Mouse (Mus musculus) heart, adult 9 months (tissue): ENCODE measurements around the gene Slc25a38.
"Not testable (repeated sequence)": the region's sequence is repeated elsewhere in the genome, so short reads cannot be mapped to it uniquely, and the experiment has no call there.

Experiments
- DNase-seq, 2 experiments: peaks; one replicate each; pipeline ENCODE4 v3.0.0; 2022; ENCODE audit warnings: low spot score in 2 of 2

Gene Slc25a38

DNA sequence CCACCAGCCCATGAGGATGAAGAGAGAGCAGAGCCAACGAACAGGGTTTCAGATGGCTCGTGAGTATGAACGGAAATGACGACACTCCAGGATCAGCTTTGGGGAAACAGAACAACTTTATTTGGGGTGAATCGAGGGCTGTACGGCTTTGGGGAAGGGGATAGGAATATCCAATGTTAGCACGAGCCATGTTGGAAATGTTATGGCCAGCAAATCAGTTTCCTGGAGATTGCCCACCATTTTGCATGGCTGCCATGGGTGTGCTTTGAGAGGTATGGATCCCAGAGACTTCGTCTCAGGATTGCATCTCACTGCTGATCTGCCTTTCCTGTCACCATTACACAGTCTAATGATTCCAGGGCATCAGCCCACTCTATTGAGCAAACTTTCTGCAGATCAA, 10.9 kb upstream of the Slc25a38 start:
- DNase-seq = no peak

DNA sequence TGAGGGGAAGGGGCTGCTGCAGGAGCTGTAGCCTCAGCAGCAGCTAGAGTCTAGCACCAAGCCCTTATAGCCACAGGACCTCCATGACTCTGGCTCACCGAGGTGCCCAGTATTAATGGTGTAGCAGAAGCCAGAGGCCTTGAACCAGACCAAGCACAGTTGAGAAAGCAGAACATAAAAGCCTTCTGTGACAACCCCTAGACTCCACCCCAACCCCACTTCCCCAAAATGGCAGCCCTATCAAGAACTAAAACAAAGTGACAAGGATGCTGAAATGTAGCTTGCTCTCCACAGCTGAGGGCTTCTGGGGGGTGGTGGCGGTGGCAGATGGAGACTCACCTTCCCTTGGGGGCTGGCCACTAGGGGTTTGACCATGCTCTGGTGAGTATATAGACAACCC, 9.0 kb upstream of the Slc25a38 start:
- no peak for DNase-seq

DNA sequence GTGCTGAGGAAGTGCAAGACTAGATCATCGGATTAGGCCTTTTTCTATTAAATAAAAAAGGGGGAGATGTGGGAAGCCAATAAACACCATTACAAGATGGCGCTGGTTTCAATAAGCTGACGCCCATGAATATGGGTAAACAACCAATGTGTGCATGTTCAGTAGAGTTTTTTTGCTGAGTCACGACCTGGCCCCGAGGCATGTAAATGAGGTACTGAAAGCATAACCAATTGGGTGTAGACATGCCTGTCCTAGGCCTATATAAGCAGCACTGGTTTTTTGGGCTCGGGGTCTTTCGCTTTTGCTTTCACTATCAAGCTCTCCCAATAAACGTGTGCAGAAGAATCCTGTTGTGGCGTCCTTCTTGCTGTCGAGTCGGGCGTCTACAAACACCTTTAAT, 1.2 kb upstream of the Slc25a38 start:
- DNase-seq = not testable (repeated sequence)

DNA sequence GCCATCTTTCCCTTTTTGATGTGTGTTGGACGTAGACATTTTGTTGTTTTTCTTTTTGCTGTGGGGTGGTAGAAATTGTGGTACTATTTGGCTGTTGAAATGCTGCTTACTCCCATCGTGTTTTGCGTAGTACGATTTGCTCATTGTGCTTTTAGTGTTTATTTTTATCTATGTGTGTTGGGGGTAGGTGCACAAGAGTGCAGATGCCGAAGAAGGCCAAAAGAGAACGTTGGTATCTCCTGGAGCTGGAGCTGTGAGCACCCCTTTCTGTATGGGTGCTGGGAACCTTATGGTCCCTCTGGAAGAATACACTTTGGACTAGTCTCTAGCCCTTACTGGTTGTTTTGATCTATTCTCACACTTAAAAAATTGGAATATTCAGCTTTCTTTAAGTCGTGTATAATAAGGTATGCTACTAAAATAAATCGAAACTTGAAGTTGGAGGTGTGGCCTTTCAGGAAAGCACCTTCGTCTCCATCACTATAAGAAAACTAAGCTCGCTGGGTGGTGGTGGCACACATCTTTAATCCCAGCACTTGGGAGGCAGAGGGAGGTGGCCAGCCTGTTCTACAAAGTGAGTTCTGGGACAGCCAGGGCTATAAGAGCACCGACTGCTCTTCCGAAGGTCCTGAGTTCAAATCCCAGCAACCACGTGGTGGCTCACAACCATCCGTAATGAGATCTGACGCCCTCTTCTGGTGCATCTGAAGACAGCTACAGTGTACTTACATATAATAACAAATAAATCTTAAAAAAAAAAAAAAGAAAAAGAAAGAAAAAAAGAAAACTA, 1.2 kb downstream of the Slc25a38 start:
- no peak for DNase-seq

DNA sequence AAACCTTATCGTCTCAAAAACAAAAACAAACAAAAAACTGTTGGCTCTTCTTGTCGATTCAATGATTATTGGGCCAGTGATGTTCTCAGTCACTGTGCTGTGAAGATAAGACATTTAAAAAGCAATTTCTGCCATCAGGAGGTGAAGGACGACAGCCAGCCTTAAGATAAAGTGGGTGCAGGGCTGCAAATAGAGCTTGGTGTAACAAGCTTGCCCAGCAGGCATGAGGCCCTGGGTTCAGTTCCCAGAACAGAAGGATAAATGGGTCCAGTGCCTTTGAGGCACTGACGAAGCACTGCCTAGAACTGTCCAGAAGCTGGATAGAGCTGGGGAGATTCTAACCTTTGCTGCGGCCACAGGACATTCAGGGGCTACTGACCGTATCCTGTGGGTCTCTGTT, 2.3 kb downstream of the Slc25a38 start:
- DNase-seq = no peak

DNA sequence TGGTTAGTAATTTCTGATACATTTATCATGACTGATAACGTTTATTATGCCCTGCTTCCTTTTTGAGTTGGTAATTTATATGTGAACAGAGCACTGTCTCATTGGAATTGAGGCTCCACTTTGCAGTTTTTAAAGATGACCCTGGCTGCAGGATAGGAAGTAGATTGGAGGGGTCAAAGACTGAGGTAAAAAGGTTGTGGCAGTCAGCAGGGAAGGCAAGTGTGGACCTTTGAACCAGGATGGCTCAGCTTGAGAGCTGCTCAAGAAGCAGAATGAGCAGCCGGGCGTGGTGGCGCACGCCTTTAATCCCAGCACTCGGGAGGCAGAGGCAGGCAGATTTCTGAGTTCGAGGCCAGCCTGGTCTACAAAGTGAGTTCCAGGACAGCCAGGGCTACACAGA, 3.3 kb downstream of the Slc25a38 start:
- no peak for DNase-seq

DNA sequence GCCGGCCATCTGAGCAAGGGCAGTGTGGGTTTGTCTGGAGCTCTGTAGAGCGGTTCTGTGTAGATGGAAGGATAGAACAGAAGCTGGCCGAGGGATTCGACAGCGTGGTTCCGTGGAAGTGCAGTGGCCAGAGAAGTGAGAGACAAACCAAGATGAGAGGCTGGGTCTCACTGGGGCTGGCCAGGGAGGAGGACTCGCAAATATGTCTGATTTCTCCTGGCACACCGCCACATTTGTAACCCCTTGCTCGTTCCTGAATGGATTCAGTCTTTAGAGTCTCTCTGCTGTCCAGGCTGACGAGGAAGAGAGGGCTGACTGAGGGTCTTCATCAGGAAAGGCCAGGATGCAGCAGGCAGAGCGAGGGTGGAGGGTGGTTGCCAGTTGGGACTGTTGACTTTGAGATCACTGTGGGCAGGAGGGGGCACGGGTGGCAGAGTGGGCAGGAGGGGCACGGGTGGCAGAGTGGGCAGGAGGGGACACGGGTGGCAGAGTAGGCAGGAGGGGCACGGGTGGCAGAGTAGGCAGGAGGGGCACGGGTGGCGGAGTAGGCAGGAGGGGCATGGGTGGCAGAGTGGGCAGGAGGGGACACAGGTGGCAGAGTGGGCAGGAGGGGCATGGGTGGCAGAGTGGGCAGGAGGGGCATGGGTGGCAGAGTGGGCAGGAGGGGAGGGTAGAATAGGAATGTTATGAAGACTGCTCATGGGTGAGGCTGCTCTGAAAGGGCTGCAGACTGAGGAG, 4.0 kb downstream of the Slc25a38 start:
- DNase-seq = no peak

DNA sequence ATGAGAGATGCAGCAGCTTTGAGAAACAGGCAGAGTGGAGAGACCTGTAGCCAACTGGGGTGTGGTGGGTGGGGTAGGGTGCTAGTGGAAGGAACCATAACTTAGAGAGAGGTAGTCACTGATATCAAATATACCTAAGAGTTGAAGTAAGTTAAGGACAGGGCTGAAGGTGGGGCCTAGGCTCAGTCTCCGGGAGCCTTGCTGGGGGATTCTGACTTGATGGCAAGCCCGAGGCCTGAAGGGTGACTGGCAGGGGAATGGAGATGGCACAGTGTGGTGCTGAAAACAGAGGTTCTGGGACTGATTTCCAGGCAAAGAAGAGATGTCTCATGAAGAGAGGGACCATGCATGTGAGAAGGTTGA, 4.6 kb downstream of the Slc25a38 start:
- DNase-seq = no peak

DNA sequence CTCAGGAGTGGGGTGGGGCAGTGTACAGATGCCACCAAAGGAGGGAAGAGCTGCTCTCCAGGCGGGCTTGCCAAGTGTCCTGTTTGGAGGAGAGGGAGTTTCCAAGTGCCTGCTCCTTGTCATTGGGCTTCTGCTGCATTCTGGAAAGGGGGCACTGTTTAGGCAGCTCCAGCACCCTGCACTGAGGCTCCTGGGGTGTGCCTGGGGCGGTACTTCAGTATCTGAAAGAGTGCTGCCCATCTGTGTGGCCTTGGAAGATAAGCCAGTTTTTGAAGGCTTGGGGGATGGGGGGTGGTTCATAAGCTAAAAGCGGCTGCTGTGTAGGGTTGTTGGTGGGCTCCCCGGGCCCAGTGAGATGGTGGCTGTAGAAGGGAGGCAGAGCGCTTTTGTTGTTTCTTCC, 5.4 kb downstream of the Slc25a38 start:
- no peak for DNase-seq

DNA sequence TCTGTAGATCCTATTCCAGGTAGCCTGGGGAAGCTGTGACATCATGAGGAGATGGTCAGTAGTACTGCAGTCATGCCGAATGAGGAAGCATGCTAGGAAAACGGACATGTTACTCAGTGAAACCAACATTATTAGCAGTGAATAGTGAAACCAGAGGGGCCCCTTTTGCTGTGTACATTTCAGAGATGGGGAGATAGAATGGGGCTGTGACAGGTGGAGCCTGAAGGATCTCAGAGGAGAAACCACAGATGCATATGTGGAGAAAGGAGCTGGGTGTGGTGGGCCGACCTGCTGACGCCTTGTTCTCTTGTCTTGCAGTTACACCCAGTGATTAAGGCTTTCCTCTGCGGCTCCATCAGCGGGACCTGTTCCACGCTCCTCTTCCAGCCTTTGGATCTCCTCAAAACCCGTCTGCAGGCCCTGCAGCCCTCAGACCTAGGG, 6.0 kb downstream of the Slc25a38 start:
- DNase-seq = no peak

DNA sequence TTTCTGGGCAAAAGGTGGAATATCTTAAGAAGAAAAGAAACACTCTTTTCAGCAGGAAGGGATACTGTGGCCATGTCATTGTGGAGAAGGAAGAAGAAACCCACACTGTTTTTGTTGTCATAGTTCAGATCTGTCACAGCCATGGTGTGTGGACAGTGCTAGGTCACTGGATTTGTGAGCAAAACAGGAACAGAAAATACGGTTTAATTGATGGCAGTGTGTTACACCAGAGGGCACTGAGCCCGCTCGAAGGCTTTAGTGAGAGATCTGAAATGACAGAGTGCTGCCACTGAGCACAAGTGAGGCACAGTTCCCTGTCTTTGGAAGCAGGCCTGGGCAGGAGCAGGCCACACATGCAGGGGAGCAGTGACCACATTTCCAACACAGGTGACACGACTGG, 8.0 kb downstream of the Slc25a38 start:
- DNase-seq = no peak

DNA sequence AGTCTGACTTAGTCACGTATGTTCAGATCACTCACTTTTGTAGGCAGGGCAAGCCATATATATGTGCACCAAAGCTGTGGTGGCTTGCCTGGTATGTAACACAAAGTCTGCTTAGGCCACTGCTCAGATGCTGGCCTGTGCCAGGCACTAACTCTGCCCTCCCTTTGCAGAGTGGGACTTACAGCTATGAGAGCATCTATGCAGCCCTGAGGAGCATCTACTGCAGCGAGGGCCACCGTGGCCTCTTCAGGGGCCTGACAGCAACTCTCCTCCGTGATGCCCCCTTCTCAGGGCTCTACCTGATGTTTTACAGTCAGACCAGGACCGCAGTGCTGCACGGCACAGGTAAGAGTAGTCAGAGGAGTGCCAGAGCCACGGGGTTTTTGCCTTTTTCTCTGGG, 10.3 kb downstream of the Slc25a38 start:
- no peak for DNase-seq

DNA sequence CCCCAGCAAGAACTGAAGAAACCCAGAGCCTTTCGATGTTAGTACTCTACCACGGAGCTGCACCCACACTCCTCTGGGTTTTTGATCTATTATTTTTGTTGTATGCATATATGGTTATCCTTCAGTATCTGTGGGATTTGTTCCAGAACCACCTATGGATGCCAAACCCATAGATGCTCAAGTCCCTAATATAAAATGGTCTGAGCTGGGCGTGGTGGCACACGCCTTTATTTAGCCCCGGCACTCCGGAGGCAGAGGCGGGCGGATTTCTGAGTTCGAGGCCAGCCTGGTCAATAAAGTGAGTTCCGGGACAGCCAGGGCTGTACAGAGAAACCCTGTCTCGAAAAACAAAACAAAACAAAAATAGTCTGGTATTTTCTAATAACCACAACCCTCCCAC, 16.7 kb downstream of the Slc25a38 start:
- DNase-seq = no peak

DNA sequence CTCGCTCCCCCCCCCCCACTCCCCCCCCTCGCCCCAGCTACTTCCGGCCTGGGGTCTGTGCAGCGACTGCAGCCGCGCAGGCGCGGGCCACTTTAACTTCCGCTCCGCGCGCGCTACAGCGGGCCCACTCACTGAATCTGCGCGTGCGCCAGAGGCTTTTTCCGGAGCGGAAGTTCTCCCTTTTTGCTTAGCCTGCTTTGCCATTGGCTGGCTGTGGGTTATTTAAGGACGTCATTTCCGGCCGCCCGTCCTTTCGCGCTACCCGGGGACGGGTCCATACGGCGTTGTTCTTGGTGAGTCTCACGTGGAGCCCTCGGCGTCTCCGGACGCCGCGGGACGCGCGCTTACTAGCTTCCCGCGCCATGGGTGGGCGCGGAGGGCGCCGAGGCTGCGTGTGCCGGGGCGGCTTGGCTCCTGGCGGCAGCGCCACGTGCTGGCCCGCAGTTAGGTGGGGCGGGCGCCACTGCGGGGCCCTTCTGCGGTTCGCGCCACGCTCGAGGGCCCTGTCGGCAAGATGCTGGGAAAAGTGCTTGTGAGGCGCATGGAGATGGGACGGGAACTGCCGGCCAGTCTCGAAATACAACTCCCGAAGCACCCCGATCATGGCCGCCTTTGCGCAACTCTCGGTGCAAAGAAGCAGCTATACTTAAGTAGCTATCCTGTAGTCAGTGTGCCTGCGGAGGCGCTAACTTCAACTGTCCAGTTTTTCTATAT, 17.5 kb downstream of the Slc25a38 start, which contains the start of gene Rpsa:
Gene Rpsa, plus strand, starts transcription at position 152 of the 714 bp plus-strand sequence.
- DNase-seq = peak; percentile 95 to 97

DNA sequence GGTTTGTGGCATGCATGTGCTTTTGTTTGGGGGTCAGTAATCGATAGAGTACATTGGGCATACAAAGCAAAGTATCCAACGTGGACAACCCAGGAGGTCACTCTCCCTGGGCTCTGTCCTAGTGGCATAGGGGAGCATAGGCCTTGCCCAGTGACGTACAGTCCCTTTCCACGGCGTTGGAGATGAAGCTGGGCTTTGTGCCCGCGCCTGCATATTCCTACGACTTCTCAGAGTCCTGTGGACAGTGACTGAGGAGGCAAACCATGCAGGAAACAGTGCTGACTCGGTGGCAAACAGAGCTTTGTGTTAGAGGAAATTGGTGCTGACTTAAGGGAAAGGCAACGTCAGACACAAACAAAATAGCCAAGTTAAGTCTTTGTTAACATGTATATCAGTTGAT, 19.1 kb downstream of the Slc25a38 start:
- DNase-seq = no peak

DNA sequence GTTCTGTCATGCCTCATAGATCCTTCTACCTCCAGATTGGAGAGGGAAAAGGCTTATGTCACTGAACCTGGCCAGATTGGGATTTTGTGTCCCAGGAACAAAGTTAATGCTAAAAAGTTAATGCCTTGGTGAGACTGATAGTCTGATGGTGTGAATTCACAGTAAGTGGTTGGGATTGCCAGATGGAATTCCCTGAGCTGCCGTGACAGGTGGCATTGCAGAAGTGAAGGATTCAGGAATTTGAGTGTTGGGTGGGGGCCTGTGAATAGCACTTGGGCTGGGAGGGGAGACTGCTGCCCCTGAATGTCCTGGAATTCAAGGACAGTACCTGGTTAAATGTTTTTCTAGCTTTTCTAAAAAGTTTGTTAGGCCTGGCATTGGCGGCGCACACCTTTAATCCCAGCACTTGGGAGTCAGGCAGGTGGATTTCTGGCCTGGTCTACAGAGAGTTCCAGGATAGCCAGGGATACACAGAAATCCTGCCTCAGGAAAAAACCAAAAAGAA, 21.7 kb downstream of the Slc25a38 start:
- DNase-seq = no peak

DNA sequence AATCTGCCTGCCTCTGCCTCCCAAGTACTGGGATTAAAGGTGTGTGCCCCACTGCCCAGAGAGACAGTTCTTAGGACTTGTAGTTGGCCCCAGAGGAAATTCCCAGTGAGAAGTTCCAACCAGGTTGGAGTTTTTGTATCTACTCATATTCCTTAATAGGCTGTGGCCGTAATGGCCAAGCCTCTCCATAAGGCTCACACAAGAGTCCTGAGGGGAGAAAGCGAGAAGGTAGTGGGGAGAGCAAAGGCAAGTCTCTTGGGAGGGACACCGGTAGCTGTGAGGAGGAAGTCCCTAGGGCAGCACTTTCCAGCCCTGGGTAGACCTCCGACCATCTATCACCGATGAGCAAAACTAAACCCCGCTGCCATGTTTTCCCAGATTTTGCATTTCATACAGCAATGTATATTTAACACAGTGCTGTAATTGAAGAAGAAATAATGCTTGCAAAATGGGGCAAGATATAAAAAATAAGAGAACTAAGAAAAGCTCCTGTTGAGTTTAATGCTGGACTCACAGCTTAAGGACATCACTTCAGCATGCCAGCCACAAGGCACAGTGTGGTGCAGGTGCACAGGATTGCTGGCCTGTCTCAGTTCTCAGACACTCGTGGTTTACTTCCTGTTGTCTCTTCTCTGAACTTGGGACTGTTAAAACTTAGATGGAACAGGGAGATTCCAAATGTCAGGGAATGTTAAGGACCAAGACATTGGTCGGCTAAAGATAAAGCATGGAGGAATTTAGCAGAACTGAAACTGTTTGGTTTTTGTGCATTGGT, 23.0 kb downstream of the Slc25a38 start:
- DNase-seq = no peak

DNA sequence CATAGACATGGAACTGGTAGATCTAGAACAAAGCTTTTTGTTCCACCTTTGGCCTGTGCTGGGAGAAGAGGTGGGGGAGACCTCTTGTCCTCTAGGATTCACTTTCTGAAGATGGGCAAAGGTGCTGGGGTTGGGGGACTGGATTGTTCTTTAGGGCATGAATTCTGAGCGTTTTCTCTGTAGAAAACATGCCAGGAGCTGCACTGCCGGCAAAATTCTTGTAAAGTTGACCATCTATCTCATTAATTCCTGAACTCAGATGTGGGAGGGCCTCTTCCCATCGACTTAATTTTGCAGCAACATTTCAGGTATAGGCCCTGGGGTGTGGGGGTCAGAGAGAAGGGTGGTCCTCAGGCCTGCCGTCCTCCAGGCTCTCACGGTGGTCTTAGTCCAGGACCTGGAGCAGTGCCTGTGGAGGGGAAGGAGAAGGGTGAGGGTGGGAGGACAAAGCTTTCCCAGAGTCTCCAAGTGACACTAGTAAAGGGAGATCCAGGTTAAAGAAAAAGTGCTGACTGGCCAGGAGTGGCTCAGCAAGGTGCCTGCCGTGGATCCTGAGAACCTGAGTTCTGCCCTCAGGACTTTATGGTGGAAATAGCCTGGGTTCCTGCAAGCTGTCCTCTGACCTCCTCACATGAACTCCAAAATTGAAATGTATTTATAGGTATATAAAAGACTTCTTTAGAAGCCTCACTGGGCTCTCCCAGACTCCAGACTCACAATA, 23.7 kb downstream of the Slc25a38 start:
- DNase-seq = no peak

DNA sequence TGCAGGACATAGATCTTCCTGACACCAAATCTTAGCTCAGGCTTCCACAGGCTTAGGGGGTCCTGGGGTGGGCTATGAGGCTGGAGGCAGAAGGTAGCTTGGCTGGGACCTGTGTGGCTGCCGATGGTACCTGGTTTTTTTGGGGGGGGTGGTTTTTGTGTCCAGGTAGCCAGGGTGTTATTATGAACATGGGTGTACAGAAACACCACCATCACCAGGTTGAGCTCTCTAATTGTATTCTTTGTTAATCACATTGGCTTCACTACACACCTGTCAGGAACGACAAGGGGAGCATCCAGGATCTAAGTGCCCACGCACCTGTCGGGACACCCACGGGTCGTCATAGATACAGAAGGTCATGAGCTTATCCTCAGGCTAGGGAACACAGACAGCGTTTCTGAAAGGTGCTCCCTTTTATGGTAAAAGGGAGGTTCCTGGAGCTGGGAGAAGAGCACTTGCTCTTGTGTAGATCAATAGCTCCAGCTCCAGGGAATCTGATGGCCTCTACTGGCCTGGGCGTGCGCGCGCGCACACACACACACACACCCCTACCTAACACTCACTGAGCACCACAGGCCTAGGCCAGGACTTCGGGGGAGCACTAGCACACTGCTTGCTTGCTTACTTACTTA, 24.5 kb downstream of the Slc25a38 start:
- DNase-seq = no peak

DNA sequence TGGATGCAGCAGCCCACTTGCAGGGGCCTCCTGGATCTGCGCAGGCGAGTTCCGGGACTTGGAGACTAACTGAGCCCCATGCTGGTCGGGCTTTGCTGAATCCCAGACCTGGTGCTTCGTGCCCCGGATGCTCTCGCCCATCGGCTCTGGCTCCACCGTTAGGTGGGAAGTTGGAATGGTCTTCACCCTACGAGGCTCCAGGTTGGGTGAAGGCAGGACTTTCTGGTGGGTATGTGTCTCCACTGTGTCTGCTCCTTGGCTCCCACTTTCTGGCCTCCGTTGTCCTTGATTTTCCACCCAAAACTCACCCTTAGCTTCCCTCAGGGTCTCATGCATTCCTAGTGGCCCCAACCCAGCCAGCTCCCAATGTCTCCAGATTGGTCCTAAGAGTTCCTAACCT, 25.3 kb downstream of the Slc25a38 start:
- no peak for DNase-seq

DNA sequence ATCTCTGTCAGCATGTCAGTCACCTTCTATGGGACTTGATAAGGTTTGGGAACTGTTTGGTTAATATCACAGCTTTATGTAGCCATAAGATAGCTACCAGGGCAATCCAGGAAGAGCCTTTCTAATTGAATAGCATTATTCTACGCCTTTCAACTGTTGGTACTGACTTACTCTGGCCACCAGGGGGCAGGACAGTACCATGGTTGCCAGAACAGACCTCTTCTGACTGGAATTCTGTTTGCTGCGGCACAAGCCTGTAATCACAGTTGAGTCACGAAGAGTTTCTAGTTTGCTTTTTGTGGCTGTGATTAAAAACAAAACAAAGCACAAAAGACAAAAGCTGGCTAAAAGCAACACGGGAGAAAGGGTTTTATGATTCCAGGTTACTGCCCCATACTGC, 30.5 kb downstream of the Slc25a38 start:
- peak in 1 of 2 experiments; percentile 42 for DNase-seq
